Mouse (Mus musculus) cortical plate, adult 2 months (tissue): Measurements from ENCODE around the gene Mrpl9.
A peak's percentile ranks its signal among the peaks of the same experiment; 100 is the strongest.

ENCODE experiments used
- CTCF ChIP-seq: fragments of 200-500 bp; IDR thresholded peaks from 2 replicates; pipeline ENCODE4 v1.5.1; 2011; ENCODE audit warnings: mild to moderate bottlenecking, control low read depth, low read length; ENCODE audit not compliant: insufficient read depth; ENCODE audit errors: extremely low read depth
- POLR2A ChIP-seq: fragments of 200-500 bp; IDR thresholded peaks from 2 replicates; pipeline ENCODE4 v1.6.1; 2011; ENCODE audit warnings: mild to moderate bottlenecking, low read length, control low read depth; ENCODE audit not compliant: insufficient read depth; ENCODE audit errors: extremely low read depth

DNA sequence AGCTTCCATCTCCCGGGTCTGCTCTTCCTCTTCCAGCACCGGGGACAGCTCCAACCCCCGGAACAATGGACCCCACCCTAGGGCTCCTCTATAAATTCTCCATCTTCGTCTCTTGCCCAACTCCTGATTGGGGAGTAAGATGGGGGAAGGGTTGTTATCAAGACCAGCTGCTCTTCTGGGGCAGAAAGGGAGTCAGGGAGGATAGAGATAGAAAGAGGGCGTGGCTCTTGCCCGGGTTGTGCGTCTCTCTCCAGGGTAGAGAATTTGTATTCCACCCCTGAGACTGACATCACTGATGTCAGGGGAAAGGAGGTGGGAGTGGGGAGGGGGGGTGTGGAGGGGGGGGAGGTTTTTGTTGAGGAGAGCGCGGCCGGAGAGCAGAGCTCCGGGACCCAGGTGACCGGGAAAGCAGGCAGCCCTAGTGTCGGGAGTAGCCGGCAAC, 34.9 kb downstream of the Mrpl9 start, which contains the start of gene Celf3:
- TF ChIP-seq POLR2A (peak; percentile 54; the same call in 1 of the 2 replicates), CTCF (no peak)
